Mouse (Mus musculus): ENCODE data around the gene Igflr1.

DNA sequence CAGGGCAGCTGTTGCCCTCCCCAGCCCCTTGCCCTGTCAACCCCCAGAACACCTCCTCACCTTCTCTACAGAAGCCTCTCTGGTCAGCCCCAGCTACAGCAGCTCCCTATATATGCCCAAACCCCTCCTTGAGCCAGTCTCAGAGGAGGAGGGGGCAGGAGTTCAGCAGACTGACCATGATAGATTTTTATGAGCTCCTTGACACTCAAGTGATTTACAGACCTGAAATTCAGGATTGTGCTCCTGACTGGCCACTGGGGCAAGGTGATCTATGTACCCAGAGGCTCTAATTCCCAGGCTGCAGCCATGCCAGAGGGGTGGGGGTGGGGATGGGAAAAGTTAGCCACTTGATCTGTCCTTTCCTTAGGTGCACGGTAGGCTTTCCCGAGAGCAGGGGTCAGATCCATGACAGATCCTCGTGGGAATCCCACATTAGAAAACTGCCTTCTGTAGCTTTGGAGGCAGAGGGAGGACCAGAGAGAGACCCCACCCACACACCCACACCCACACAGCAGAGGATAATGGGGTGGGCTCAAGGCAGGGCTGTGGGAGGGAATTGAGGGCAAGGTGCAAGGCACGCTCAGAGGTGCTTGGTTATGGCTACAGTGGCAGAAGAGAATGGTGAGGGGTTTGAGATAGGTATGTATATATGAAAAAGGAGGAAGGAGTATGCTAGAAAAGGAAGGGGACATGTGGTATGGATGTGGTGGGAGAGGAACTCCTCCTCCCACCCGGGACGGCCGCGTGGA, 47.6 kb downstream of the Igflr1 start, which contains the start of gene Upk1a:
- TF ChIP-seq POLR2A (IDR thresholded peaks at IDR 0.05; ENCODE audit: borderline replicate concordance, extremely low read depth, insufficient read depth, insufficient read length, poor library complexity, severe bottlenecking), result no peak
- no peak for TF ChIP-seq CTCF (IDR thresholded peaks at IDR 0.05; ENCODE audit: borderline replicate concordance, extremely low read depth, insufficient read depth, insufficient read length)
